Mouse (Mus musculus) right cerebral cortex, postnatal 25 days (tissue): ENCODE measurements at regions not wholly inside any gene's neighbourhood (a gene's known extent, or its start where the extent isn't known, plus 50 kb on each side); places are given as distances from the start of the nearest gene placed in this dataset.

Source experiments
- DNase-seq: peaks from one replicate; pipeline ENCODE4 v3.0.0; 2022

DNA sequence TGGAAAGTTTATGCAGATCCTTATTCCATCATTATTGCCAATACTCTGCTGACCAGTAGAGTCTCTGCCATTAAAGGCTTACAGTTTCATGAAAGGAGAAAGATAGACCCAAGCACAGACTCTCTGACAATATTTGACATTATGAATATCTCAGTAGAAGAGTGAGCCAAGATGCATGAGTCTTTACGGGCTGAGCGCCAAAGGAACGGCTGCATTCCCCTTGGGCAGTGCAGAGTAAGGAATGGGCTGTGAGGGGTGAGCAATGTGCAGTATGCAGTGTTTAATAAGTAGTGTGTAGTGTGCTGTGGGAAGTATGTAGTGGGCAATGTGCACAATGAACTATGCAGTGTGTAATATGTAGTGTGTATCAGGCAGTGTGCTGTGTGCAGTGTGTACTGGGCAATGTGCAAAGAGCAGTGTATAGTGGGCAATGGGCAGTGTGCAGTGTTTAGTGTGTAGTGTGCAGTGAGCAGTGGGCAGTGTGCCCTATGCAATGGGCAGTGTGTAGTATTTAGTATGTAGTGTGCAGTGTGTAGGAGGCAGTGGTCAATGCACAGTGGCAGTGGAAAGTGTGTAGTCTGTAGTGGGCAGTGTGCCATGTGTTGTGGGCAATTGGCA is 671.8 kb downstream of the 5730522E02Rik start:
- DNase-seq = no peak

DNA sequence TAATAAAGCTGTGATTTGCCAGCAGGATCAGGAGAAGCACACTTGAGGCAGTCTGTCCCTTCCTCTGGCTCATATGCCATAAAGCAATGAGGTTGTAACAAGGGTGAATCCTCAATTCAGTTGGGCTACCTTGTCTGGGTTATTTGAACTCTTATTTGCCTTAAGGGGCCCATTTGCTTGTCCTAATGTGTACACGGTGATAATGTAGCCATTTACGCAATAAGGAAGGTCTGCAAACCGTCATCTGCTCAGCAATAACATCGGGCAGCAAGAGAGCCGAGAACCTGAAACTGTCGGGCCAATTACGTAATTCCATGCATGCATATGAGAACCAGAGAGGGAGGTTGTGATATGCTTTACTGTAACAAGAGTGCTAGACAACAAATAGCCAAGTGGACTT is 674.5 kb downstream of the 5730522E02Rik start:
- no peak for DNase-seq

DNA sequence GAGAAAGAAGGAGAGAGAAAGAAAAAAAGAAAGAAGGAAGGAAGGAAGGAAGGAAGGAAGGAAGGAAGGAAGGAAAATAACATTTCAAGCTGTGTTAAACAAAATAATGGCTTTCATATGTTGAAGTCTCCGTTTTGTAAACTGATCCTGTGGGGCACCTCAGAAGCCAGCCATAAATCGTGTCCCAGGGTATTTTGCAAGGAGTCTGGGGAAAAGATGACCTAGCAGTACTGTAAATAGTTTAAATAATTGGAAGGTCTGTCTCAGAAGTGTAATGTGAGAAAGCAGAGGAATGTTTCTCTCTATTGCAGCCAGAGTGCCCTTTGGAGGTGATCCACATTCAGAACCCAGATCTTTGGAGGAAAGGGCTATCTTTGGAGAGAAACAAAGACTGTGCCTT is 677.5 kb downstream of the 5730522E02Rik start:
- no peak for DNase-seq

DNA sequence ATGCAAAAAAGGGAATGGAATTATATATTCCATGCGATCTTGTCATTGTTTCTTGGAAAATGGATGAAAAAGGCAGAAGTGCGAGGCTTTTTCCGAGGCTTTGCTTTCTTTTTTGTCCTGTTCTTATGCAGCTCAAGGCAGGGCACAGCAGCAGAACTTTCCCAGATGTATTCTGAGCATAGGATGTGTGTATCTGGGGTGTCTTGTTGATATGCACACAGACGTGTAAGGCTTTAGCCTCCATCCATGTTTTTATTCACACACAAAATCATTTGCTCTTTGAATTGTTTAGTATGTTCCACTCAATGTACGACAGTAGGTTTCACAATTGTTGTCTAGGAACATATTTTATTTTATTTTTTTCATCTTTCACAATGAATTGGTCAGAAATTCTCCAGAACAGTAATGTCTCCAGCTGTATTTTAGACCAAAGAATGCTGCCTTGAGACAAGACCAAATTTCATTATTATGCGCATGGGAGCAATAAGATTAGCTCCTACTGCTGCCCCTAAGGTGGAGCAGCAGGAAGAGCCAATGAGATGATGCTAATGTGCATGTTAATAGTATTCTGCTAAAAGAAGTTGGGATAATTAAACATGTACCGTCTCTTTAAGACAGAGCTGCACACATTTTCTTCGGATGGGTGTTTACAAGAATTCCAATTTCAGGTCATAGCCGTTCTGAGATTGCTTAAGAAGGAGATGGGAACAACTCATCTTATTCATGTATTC is 678.7 kb downstream of the 5730522E02Rik start:
- DNase-seq = no peak

DNA sequence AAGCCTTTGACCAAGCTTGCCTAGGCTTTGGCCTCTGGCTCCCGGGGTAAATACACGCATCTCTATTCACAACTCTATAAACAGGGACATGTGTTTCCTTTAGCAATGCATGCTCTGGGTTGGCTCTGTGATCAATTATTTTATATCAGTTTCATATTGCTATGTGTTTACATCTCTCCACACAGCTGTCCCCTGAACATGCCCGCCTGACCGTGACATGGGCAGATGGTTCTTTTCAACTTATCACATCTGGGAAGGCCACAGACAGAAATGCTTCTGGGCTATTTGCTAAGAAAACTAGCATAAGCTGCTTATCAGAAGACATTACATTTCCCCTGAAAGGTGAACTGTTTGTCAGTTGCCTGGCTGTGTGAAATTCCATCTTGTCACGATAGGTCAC is 682.5 kb downstream of the 5730522E02Rik start:
- DNase-seq = no peak

DNA sequence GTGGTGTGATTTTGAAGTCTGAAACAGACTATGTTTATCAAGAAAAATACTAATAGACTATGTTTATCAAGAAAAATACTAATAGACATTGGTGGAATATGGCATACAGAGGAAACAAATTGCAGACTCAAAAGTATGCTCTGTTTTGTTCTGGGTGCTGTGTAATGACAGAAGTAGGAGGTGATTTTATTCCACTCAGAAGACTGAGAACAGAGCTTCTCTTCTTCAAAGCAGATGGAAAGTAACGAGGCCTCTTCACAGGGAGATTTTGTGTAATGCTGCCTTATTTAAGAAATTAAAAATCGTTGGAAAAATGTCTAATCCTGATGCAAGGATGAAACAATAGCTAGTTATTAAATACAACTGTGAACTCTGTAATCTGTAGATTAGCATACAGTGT is 691.7 kb downstream of the 5730522E02Rik start:
- DNase-seq = no peak

DNA sequence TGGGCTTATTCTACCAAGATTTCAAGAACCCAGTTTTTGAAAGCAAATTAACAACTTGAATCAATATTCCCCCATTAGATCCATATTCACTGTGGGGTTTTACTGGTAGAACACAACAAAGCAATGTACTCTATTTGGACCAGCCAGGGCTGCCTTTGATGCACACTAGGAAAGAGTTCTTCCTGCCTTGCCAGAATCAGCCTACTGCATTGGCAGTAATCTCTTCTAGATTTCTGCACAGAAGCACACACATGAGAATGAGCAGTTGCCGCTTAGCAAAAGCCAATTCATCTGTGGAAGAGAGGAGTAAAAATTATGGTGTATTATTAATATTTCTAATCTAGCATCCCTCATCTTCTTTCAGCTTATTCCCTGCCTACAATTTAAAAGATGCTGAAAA is 692.4 kb downstream of the 5730522E02Rik start:
- no peak for DNase-seq

DNA sequence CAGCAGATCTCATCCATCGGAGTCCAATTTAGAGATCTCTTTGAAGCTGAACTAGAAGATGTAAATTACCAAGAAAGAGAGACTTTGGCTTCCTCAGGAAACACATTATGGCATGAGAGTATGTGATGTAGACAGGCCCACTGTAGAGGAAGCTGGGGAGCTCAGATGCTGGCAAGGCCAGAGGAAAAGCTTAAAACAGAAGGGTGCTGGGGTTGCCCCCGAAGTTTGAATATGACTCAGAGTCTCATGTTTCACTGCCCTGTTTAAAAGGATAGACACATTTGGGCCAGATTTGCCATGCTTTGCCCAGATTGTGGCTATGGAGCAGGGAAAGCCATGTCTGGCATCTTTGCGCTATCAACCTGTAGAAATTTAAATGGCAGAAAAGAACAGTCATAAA is 705.1 kb downstream of the 5730522E02Rik start:
- DNase-seq = no peak

DNA sequence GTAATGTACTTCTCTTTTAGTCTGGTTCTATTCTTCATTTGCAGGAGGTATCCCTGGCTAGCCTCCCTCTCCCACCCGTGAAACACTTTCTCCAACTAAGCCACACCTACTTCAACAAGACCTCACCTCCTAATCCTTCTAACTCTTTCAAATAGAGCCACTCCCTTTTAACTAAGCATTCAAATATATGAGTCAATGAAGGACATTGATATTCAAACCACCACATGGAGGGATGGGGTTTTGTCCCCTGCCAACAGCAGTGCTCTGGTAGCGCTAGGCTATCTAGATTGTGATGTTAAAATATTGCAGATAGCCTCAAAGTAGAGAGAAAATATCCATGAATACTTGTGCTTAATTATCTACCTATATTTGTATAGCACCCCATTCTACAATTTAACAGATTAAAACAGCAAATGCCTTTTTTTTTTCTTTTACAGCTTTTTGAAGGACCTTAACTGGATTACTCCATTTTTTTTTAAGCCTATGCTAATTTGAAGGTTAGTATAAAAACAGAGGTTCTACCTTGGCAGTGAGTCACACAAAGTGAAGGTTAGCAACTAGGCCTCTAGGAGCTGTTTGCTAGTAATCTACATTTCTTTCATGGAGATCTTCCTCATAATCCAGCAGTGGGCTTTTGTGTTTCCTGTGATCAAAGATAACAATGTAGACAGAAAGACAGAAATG is 736.7 kb downstream of the 5730522E02Rik start:
- DNase-seq = no peak

DNA sequence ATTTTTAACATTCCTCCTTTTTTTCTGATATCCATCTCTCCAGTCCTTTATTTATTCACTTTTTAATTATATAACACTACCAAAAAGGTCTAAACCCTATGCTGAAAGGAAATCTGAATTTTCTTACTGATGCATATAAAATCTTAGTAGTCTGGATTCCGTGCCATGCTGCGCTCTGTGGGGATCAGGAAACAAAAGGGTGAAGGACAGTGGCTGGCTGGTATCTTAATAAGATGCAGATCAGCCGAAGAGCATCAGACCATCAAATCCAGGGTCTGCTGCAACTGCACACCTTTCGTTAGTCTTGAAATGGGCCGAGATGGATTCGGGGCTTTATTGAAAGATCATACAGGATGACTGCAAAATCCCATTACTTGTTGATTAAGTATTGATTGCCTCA is 740.7 kb downstream of the 5730522E02Rik start:
- DNase-seq = no peak

DNA sequence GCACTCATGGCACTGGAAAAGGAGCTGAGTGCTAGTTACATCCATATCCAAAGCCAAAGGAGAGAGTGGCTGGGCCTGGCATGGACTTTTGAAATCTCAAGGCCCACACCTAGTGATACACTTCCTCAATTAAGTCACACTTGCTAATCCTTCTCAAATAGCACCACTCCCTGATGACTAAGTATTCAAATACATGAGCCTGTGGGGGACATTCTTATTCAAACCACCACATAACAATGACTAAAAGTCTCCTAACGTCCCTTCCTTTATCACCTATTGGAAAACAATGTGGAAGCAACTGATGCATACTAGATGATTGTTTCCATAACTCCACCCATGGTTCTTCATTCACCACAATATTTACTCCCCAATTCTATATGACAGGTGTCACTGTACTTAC is 773.4 kb downstream of the 5730522E02Rik start:
- DNase-seq = no peak

DNA sequence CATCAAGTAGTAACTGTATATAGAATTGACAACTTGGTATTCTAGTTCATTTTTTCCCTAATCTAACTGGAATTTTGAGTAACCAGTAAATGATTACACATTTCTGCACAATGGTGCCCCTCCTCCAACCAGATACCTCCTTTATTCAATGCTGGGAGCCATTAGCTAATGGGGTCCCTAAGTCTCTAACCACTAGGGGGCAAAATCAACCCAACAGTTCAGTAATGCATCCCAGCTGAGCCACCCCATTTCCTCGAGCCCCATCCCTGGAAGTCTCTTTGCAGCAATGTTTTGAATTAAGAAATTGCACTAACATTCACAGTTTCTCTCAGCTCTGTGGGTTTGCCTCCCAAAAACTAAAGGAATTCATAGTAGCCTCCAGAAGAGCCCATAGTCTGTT is 774.9 kb downstream of the 5730522E02Rik start:
- no peak for DNase-seq

DNA sequence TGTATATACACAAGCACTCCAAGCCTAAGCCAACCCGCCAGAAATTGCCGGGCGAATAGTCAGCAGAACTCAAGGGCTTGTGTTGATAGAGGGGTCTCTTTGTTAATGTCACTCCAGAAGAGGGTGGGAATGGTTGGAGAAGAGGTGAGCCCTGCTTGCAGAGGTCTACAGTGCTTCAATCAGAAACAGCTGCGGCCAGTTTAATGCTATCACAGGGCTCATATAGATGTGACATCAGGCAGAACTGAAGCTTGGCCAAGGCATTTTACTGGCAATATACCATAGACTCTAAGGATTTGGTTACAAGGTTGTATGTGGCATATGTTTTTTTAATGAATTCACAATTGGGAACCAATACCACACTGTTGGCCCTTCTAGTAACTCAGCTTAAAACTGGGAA is 787.4 kb downstream of the 5730522E02Rik start:
- DNase-seq = no peak

DNA sequence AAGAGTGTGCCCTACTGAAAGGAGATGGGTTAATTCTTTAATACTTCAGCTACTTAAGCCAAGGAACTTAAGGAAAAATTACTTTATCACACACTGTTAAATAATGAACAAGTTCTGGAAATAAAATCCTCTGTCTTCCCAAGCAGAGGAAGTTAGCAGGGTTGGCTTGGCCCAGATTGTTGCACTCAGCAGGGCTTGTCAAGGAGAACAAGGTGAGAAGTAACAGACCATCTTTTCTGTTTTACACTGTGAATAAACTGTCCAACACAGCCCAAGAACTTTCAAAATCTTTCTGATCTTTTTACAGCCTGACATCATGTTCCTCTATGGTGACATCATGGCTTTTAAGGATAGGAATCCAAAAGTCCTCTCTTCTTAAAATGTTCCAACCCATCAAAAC is 789.1 kb downstream of the 5730522E02Rik start:
- DNase-seq = no peak

DNA sequence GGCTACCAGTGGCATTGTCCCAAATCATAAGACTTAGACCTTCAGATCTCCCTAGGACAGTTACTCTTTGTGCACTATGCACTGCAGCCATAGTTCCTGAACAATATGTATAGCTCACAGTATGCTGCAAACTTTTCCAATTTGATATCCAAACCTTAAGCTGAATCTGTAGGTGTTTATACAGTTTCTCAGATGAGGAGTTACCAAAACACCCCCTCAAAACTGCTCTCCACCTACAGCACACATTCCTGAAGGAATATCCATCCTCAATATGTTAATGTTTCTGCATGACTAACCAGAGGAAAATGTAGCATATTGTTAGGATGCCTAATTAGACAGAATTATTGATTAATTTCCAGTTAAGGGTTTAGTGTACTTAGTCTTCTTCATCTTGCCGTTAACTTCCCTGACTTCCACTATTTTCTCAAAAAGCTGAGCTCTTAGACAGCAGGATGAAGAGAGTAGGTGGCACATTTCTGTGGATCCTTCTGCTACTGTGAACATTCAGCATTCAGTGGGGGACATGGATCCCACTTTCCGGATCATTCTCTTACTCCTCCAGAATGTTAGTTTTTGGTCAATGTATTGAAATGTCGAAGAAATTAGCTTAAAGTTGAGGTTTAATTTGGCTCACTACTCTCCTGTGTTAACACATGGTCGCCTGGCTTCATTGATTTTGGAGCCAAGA is 800.0 kb downstream of the 5730522E02Rik start:
- no peak for DNase-seq

DNA sequence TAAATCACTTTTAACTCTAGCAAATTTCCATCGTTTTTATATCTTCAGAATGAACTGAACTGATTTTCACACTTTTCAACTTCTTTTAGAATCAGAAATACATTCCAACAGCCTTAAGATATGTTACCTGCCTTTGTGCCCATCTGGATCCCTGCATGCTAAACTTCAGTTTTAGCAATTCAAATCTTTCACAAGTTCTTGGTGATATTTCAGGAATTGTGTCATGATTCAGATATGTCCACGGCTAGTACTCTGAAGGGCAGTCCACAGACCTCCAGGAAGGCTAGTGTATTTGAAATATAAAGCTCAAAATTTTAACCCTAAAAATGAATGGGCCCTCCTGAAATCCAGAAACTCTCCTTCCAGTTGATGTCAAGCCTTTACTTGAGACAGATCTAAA is 818.9 kb downstream of the 5730522E02Rik start:
- DNase-seq = no peak

DNA sequence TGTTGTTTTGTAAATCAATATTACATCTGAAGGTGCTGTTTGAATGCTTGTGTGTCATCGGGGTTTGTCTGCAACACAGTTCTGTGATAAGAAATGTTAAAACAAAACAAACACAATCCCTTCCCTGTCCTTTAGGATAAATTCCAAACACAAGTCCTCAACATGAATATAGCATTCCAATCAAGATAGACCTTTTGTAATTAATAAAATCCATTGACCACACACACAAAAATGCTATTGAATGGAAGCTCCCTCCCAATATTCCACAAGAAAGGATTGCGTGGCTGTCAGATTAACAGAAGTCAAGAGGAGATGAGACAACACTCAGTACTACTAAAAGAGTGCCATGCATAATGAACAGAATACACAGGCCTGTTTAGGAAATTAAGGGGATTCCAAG is 843.5 kb downstream of the 5730522E02Rik start:
- no peak for DNase-seq

DNA sequence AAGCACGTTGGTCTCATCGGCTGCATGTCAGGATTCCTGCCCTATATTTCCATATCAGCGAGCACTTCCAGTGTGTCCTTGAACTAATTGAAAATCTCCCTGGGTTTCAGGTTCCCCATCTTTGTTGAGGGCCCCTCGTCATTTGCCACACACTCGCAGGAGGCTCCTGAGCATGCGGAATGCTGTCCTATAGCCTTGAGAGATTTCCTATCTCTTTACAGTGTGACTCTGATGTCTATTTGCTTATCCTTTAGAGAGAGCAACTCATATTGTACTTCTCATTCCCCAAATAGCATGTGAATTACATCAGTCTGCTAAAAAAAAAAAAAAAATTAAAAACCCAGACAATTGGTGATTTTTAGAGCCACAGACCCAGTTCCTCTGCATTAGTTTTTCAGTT is 845.1 kb downstream of the 5730522E02Rik start:
- DNase-seq = peak; percentile 6

DNA sequence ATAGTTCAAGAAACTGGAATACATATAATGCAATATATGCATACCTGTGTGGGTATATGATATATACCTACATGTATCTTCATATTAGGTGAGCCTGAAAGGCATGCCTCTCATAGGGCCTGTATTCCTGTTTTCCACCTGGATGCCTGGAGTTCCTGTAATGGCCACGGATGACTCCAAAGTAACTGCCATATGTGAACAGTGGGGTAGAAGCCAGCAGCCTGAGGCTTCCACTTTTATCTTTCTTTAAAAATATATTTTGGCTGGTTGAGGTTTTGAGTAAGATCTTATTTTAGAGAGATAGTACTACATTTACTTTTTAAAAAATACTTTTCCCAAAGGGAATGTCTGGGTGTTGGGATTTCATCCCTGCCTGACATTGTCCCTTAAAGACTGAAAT is 850.8 kb downstream of the 5730522E02Rik start:
- DNase-seq = peak; percentile 20

DNA sequence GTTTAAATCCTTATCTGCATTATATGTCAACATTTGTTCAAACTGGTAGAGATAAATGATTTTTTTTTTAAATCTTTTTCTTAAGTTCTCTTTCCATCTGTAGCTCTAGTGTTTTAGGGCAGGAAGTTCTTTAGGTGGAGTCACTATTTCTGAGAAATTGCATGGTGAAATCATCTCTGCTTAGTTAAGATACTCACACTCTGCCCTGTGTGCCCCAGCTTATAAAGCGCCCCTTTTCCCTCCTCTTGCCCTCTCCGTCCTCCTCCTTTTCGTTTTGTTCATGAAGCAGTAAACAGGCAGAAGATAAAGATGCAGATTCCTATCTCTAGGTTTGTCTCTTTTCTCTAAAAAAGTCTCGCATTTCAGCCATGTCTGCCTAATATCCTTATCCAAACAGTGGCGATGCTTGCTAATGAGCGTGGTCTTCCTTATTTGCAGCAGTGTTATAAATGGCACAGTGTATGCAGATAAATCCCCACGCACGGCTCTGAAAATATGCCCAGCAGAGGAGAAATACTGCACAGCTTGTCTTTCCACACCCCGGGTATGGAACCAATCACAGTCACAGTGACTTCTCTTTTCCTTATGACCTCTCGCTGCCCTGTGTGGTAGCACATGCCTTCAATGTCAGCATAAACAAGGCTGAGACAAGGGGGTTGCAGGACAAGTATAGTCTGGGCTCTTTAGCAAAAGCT is 852.7 kb downstream of the 5730522E02Rik start:
- DNase-seq = peak; percentile 44

DNA sequence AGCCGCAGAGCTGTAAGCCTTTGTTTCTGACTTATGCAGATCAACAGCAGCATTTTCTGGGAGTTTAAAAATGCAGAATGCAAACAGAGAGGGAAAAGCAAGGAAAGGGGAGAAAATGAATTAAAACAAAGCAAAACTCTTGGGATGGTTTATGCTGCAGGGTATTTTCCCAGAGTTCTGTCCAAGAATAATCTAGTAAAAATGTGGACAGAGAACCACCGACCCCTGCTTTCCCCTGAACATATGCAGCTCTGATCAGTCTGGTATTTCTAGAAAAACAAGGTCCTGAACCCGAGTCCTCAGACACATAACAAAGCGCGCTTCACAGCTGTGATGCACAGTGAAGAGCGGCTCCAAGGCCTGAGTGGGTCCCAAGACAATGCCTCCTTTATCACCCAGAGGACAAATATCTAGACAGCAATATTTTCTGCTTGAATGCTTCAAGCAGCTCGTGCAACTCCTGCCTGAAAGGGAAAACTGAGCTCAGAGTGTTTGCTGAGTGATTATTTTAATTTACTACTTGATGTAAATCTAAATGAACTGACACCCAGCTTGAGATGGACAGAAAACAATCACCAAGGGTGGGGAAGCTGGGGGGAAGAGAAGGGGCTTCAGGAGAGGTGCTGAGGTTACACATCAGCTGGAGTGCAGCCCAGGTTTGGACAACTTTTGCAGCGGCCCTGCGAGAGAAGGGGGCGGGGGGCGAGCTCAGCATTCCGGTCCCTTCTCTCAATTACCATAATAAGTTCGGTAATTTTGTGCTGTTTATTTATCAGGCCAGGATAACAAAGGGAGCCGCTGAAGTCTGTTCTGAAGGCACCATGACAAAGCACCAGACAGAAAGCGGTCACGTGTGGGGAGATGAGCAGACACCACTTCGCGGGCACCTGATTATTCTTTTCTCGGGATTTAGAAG is 853.6 kb downstream of the 5730522E02Rik start:
- peak; percentile 15 for DNase-seq

DNA sequence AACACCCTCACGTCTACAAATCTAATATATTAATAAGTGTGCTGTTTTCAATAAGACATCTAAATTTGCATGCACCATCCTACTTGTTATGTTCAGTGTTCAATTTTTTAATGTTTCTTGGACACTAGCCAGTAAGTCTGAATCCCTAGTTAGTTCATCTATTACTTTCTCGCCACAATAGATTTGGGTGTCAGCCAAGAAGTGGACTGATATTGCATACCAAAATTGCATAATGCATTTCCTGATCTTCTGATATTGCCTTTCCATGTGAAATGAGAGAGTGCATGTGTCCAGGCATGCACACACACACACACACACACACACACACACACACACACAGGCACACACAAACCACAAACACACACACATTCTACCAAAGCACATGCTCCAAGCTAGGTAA is 874.9 kb downstream of the 5730522E02Rik start:
- DNase-seq = no peak
